Mouse (Mus musculus) T-helper 2 cell (primary cell): Measurements from ENCODE around the gene Gm3591.
"Not testable (repeated sequence)": the region's sequence is repeated elsewhere in the genome, so short reads cannot be mapped to it uniquely, and the experiment has no call there.

ENCODE experiments used
- in situ Hi-C: fragments of 300-600 bp; cut with MboI, MseI; formaldehyde crosslinking; loops from one replicate; pipeline ENCODE4 v1.15.1; 2025; ENCODE audit warnings: high pct_unique_total_duplicates

Gene Gm3591

DNA sequence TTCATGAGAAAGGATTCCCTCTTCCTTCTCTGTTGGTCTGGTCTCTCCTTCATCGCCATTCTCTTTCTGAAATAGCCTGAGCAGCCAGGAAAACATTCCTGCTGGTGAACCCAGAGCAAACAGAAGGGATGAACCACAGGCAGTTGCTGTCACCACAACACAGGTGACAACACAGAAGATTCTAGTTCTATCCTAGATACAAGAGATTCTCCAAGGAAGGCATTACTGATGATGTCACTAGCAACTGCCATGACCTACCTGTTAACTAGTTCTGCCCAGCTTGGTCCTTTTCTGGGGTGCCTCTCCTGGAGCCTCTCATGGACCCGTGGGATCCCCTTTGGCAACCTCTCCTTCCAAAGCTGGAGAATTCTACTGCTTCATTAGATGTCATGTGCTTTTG is at the start of gene Gm3591:
Gene Gm3591, minus strand, starts transcription at position 101 of the 400 bp plus-strand sequence.
- in situ Hi-C loops: not testable (repeated sequence)

DNA sequence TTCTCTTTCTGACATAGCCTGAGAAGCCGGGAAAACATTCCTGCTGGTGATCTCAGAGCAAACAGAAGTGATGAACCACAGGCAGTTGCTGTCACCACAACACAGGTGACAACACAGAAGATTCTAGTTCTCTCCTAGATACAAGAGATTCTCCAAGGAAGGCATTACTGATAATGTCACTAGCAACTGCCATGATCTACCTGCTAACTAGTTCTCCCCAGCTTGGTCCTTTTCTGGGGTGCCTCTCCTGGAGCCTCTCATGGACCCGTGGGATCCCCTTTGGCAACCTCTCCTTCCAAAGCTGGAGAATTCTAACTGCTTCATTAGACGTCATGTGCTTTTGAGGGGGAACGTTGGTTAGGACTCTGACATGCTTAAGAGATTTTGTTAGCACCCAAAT is 32.2 kb upstream of the Gm3591 start, which contains the start of gene Gm3594:
Gene Gm3594, minus strand, starts transcription at position 101 of the 400 bp plus-strand sequence.
- in situ Hi-C loops: not testable (repeated sequence)

DNA sequence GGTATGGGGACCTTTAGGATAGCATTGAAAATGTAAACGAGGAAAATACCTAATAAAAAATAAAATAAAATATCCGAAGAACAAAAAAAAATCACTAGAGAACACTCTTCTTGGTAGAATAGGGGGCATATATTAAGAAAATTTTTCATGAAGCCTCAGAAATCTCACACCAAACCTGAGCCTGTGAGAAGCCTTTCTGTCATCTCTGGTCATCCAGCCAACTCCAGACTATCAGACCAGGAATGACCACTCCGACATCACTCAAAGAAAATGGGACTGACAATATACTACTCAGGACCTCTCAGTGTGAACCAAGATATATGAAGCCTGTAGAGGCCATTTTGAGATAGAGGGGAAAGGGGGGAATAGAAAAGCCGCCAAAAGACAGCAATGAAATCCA is 28.5 kb upstream of the Gm3591 start:
- in situ Hi-C loops: not testable (repeated sequence)

DNA sequence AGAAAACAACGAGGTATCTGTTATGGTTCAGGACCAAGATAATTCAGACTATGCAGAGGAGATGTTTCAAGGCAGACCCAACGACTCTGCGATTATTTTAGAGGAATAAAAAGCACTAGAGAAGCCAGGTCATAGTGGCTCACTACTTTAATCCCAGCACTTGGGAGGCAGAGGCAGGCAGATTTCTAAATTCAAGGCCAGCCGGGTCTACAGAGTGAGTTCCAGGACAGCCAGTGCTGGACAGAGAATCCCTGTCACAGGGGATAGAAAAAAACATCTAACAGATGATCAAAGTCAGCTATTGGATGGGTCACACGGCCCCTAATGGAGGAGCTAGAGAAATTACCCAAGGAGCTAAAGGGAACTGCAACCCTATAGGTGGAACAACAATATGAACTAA is 27.9 kb upstream of the Gm3591 start:
- in situ Hi-C loops: not testable (repeated sequence)

DNA sequence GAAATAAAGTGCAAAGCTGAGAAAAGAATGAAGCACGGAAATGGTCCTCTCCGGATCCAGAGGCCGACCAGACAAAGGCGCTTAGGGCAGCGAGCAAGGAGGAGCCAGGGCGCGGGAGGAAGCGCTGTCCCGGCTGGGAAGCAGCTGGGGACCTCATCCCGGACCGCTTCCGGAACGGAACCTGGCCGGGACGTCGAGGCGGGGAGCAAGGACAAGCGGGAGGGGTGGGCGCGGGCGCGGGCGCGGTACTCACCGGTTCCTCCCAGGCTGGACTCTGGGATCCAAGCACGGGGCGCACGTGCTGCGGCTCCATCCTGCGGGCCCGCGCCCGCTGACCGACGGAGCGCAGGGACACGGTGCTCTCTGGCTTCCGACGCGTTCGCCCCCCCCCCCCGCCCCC is 14.5 kb upstream of the Gm3591 start:
- in situ Hi-C loops: not testable (repeated sequence)

DNA sequence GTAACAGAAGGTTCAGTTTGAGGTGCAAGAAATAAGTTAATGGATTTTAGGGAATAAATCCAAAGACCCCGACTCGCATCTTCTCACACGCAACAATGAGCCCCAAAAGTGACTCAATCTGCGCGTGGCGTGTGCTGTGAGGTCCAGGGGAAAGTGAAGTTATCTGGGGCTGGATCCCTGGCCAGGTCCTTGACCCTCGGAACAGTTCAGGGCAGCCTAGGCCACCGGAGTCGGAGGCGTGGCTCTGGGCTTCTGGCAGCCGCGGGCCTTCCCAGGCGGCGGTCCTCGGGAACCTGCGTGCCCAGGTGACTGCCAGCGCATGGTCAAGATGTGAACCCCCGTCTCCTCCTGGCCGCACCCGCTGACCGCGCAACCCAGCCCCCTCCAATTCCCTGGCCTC is 14.1 kb upstream of the Gm3591 start:
- in situ Hi-C loops: not testable (repeated sequence)

DNA sequence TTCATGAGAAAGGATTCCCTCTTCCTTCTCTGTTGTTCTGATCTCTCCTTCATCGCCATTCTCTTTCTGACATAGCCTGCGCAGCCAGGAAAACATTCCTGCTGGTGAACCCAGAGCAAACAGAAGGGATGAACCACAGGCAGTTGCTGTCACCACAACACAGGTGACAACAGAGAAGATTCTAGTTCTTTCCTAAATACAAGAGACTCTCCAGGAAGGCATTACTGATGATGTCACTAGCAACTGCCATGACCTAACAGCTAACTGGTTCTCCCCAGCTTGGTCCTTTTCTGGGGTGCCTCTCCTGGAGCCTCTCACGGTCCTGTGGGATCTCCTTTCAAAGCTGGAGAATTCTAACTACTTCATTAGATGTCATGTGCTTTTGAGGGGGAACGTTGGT is 22.1 kb downstream of the Gm3591 start, which contains the start of gene Gm16440:
Gene Gm16440, minus strand, starts transcription at position 101 of the 400 bp plus-strand sequence.
- in situ Hi-C loops: not testable (repeated sequence)
